ENCODE assay signal across 8 mouse cellular contexts in the genomic region with DNA sequence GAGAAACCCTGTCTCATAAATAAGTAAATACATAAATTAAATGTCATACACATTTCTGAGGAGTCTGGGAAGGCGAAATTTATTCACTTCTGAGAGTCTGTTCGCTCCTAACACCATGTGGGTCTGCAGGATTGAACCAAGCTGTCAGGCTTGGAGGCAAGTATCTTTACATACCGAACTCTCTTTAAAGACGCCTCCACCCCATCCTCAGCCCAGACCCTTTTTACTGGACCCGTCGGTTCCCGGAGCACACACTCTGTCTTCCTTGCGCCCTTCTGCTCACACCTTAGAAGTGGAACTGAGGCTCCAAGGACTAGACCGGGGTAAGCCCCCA. TPM values are rescaled to one million over a fixed set of nuclear protein-coding genes. Genes with fewer than 3 reads are reported as not detected.
DNase-seq lines count a peak whose midpoint lies in the region; ATAC-seq and TF ChIP-seq lines count a peak whose summit lies in the region.

No protein-coding gene starts in this region.

- dilution Hi-C loops in CH12.LX (cut with MboI; ENCODE audit: extremely low pct_ligation_motif_present, extremely low pct_unique_long_range_greater_than_20kb, low sequenced_read_pairs), result no loop called here

- no peak for TF ChIP-seq CTCF in CH12.LX (conservative IDR thresholded peaks at IDR 0.05 in 1 of 2, IDR thresholded peaks at IDR 0.05 in 1 of 2; ENCODE audit: low read depth in 2 of 2, low read length in 2 of 2)

- no peak for TF ChIP-seq POLR2A in CH12.LX (IDR thresholded peaks at IDR 0.05; ENCODE audit: low read depth, low read length)

- no peak for DNase-seq in heart, adult 8-10 months (ENCODE audit: low spot score)
- no peak for DNase-seq in CH12.LX (ENCODE audit: extremely low read depth)
- no peak for DNase-seq in liver, embryonic 13.5 days
- DNase-seq in ovary, postnatal 10 days (ENCODE audit: low spot score), result no peak
- DNase-seq in cerebellum, postnatal 25 days, result no peak
- no peak for DNase-seq in embryo, embryonic 10 days (ENCODE audit: low spot score)

- peak overlapping the region; percentile 83 for H3K4me2 ChIP-seq in heart, embryonic 11.5 days
- peak overlapping the region; percentile 82; the same call in 1 of the 2 replicates for H3K4me2 ChIP-seq in CH12.LX (ENCODE audit: insufficient read depth, low read depth, poor library complexity, severe bottlenecking)
- peak overlapping the region; percentile 80 for H3K4me2 ChIP-seq in forebrain, embryonic 13.5 days
- peak overlapping the region; percentile 72 for H3K4me2 ChIP-seq in liver, embryonic 13.5 days

- WGBS in heart, embryonic 11.5 days (ENCODE audit: insufficient replicate concordance), result 3% methylated on average over 9 of the region's 9 CpGs
- WGBS in forebrain, embryonic 13.5 days, result 1% methylated on average over 9 of the region's 9 CpGs
- WGBS in liver, embryonic 13.5 days (ENCODE audit: insufficient replicate concordance), result 1% methylated on average over 9 of the region's 9 CpGs

- 0 out of 2 replicates have a peak, but pooled peaks cover 4% of the 10 kb centered on the region for H3K4me1 ChIP-seq in heart, embryonic 11.5 days (ENCODE audit: control insufficient read depth, insufficient read depth, low read length)
- H3K4me1 ChIP-seq in CH12.LX (ENCODE audit: control insufficient read depth in 1 of 2, insufficient read depth in 2 of 2), result peaks cover 3 to 43% of the 10 kb centered on the region in 2 experiments
- H3K4me1 ChIP-seq in forebrain, embryonic 13.5 days, result peaks cover 20% of the 10 kb centered on the region
- H3K4me1 ChIP-seq in liver, embryonic 13.5 days (replicated peaks), result peaks cover 46% of the 10 kb centered on the region

- TF ChIP-seq RAD21 in CH12.LX (IDR thresholded peaks at IDR 0.05; ENCODE audit: low read depth, low read length), result no peak

- H3K27me3 ChIP-seq in heart, embryonic 11.5 days (ENCODE audit: control insufficient read depth, insufficient read depth, low read length), result no peaks in the 10 kb centered on the region
- no peaks in the 10 kb centered on the region for H3K27me3 ChIP-seq in CH12.LX (replicated peaks)
- no peaks in the 10 kb centered on the region for H3K27me3 ChIP-seq in forebrain, embryonic 13.5 days
- no peaks in the 10 kb centered on the region for H3K27me3 ChIP-seq in liver, embryonic 13.5 days

- no peak for TF ChIP-seq EP300 in CH12.LX (IDR thresholded peaks at IDR 0.05; ENCODE audit: low read length)

- ATAC-seq in heart, embryonic 11.5 days (replicated peaks; ENCODE audit: insufficient number of reproducible peaks, low FRiP score, low TSS enrichment), result no peak; the same call in 1 of the 2 replicates
- ATAC-seq in forebrain, embryonic 13.5 days, result no peak
- ATAC-seq in liver, embryonic 13.5 days (ENCODE audit: low read depth), result no peak; the same call in 1 of the 2 replicates

- peaks cover 7% of the 10 kb centered on the region for H3K79me2 ChIP-seq in CH12.LX (replicated peaks; ENCODE audit: control insufficient read depth, extremely low read depth, insufficient read depth, poor library complexity, severe bottlenecking)

- H3K9me3 ChIP-seq in heart, embryonic 11.5 days (replicated peaks; ENCODE audit: control insufficient read depth, low read length), result no peaks in the 10 kb centered on the region
- H3K9me3 ChIP-seq in CH12.LX (replicated peaks; ENCODE audit: low read length), result no peaks in the 10 kb centered on the region
- H3K9me3 ChIP-seq in forebrain, embryonic 13.5 days (replicated peaks), result no peaks in the 10 kb centered on the region
- H3K9me3 ChIP-seq in liver, embryonic 13.5 days (replicated peaks), result no peaks in the 10 kb centered on the region

- in situ Hi-C loops in CH12.LX (cut with MboI; ENCODE audit: low pct_ligation_motif_present, low pct_unique_long_range_greater_than_20kb, low sequenced_read_pairs), result no loop called here

- peak overlapping the region; percentile 94 for H3K4me3 ChIP-seq in heart, embryonic 11.5 days (ENCODE audit: low read depth, low read length)
- H3K4me3 ChIP-seq in CH12.LX (replicated peaks in 1 of 3; ENCODE audit: low read depth in 2 of 3, low read length in 2 of 3, poor library complexity in 1 of 3), result peak overlapping the region; percentile 71 to 92 (median 80)
- peak overlapping the region; percentile 95 for H3K4me3 ChIP-seq in forebrain, embryonic 13.5 days
- H3K4me3 ChIP-seq in liver, embryonic 13.5 days (replicated peaks), result peak overlapping the region; percentile 73

- H3K9ac ChIP-seq in heart, embryonic 11.5 days (ENCODE audit: low read depth, low read length), result peak overlapping the region; percentile 82
- H3K9ac ChIP-seq in CH12.LX (ENCODE audit: insufficient read depth, low read depth), result peak overlapping the region; percentile 81
- peak overlapping the region; percentile 81 for H3K9ac ChIP-seq in forebrain, embryonic 13.5 days
- H3K9ac ChIP-seq in liver, embryonic 13.5 days, result peak overlapping the region; percentile 76

- no peaks in the 10 kb centered on the region for H3K36me3 ChIP-seq in heart, embryonic 11.5 days (ENCODE audit: control insufficient read depth, insufficient read depth, low read length)
- H3K36me3 ChIP-seq in CH12.LX (replicated peaks in 1 of 2; ENCODE audit: control insufficient read depth in 1 of 2, insufficient read depth in 1 of 2, low read length in 1 of 2), result peaks cover 8 to 33% of the 10 kb centered on the region in 2 experiments
- peaks cover 13% of the 10 kb centered on the region for H3K36me3 ChIP-seq in forebrain, embryonic 13.5 days (ENCODE audit: poor library complexity, severe bottlenecking)
- H3K36me3 ChIP-seq in liver, embryonic 13.5 days, result peaks cover 19% of the 10 kb centered on the region

- peak overlapping the region; percentile 97 for H3K27ac ChIP-seq in heart, embryonic 11.5 days (ENCODE audit: low read depth, low read length)
- H3K27ac ChIP-seq in CH12.LX (ENCODE audit: insufficient read depth, low read depth), result peak overlapping the region; percentile 53
- H3K27ac ChIP-seq in forebrain, embryonic 13.5 days, result peak overlapping the region; percentile 78
- H3K27ac ChIP-seq in liver, embryonic 13.5 days, result peak overlapping the region; percentile 86

TF ChIP-seq in CH12.LX, 34 proteins besides CTCF, POLR2A, EP300 and RAD21:
- TF ChIP-seq TBP (conservative IDR thresholded peaks at IDR 0.05; ENCODE audit: low read depth, low read length) (no peak), CHD2 (IDR thresholded peaks at IDR 0.05; ENCODE audit: low read length) (no peak), CHD1 (IDR thresholded peaks at IDR 0.05; ENCODE audit: low read depth, low read length) (0 out of 2 replicates have a peak, but pooled peaks have one; percentile 39)

RNA-seq across cellular contexts. Expression of gene Samm50, which starts 0.3 kb away (rescaled TPM):
- 75.9 and 95.7 TPM in 2 replicates for polyA plus RNA-seq in heart, embryonic 11.5 days (2014; fragmentation: Nextera tagmentation; extraction: Ambion mirVana)
- total RNA-seq in heart, adult 8-10 months (2022), result 100 to 1,000 TPM; 257 to 301 (median 279) TPM
- total RNA-seq in CH12.LX (2012; rRNA removed) (55.3 and 63.8 TPM in 2 replicates), CH12.LX (2014; rRNA removed) (79.3 and 85.9 TPM in 2 replicates)
- polyA plus RNA-seq in CH12.LX (2012; ENCODE audit: insufficient read length, low read depth), result 132 and 135 TPM in 2 replicates
- 84.4 and 91.5 TPM in 2 replicates for polyA plus RNA-seq in forebrain, embryonic 13.5 days (2015; fragmentation: Nextera tagmentation; extraction: Ambion mirVana)
- 98.0 and 106 TPM in 2 replicates for polyA plus RNA-seq in liver, embryonic 13.5 days (2015; fragmentation: Nextera tagmentation; extraction: Ambion mirVana)

RNA-seq across cellular contexts. Expression of gene Pnpla3, which starts 24.1 kb away (rescaled TPM):
- polyA plus RNA-seq in heart, embryonic 11.5 days (2014; fragmentation: Nextera tagmentation; extraction: Ambion mirVana), result 0.34 and 0.97 TPM in 2 replicates
- 1 to 10 TPM in 1 of 4 experiments, under 1 TPM in 3; 0.34 to 2.4 (median 0.57) TPM for total RNA-seq in heart, adult 8-10 months (2022)
- total RNA-seq in CH12.LX (2012; rRNA removed), result 1.1 and 3.2 TPM in 2 replicates
- 0.96 and 2.2 TPM in 2 replicates for total RNA-seq in CH12.LX (2014; rRNA removed)
- polyA plus RNA-seq in CH12.LX (2012; ENCODE audit: insufficient read length, low read depth), result 0.41 TPM in 1 of 2 replicates, not detected in the other
- 2.8 and 3.1 TPM in 2 replicates for polyA plus RNA-seq in forebrain, embryonic 13.5 days (2015; fragmentation: Nextera tagmentation; extraction: Ambion mirVana)
- 1.2 and 1.4 TPM in 2 replicates for polyA plus RNA-seq in liver, embryonic 13.5 days (2015; fragmentation: Nextera tagmentation; extraction: Ambion mirVana)

RNA-seq across cellular contexts. Expression of gene Parvb, which starts 40.2 kb away (rescaled TPM):
- polyA plus RNA-seq in heart, embryonic 11.5 days (2014; fragmentation: Nextera tagmentation; extraction: Ambion mirVana), result 19.3 and 21.1 TPM in 2 replicates
- total RNA-seq in heart, adult 8-10 months (2022), result 100 to 1,000 TPM in 2 of 4 experiments, 10 to 100 TPM in 2; 78.8 to 113 (median 105) TPM
- total RNA-seq in CH12.LX (2012; rRNA removed), result 0.04 and 0.17 TPM in 2 replicates
- not detected in 2 replicates for total RNA-seq in CH12.LX (2014; rRNA removed)
- polyA plus RNA-seq in CH12.LX (2012; ENCODE audit: insufficient read length, low read depth), result 2.3 and 4.2 TPM in 2 replicates
- polyA plus RNA-seq in forebrain, embryonic 13.5 days (2015; fragmentation: Nextera tagmentation; extraction: Ambion mirVana), result 2.1 and 2.6 TPM in 2 replicates
- 6.7 and 8.1 TPM in 2 replicates for polyA plus RNA-seq in liver, embryonic 13.5 days (2015; fragmentation: Nextera tagmentation; extraction: Ambion mirVana)
